30 mouse cellular contexts compared by ENCODE assay signal in genomic region chr3:119195613-119196012, GRCm38 (mm10).
DNase-seq lines count a peak whose midpoint lies in the region; ATAC-seq and TF ChIP-seq lines count a peak whose summit lies in the region.
"Had no signal": no experiment of that assay in that cellular context is flagged by ENCODE, and none has a peak within 500 bp of the region (broad histone marks: within the 10 kb centered on the region; RNA-seq: fewer than 3 reads in every experiment).

No protein-coding gene starts in this region.

- H3K4me2 ChIP-seq in heart, postnatal 0 days (ENCODE audit: low read depth, low read length): no peak overlapping the region
- H3K4me2 ChIP-seq in stomach, embryonic 14.5 days (replicated peaks; ENCODE audit: low read depth, low read length): no peak overlapping the region
- H3K4me2 ChIP-seq in stomach, postnatal 0 days (replicated peaks; ENCODE audit: low read depth): no peak overlapping the region
- H3K4me2 ChIP-seq: embryonic facial prominence, embryonic 13.5 days; heart, embryonic 15.5 days; hindbrain, embryonic 13.5 days; limb, embryonic 15.5 days; liver, embryonic 13.5 days; neural tube, embryonic 15.5 days had no signal

- 36% methylated on average over 4 of the region's 4 CpGs for WGBS in heart, postnatal 0 days
- WGBS in stomach, embryonic 14.5 days: 62% methylated on average over 4 of the region's 4 CpGs
- WGBS in stomach, postnatal 0 days: 60% methylated on average over 4 of the region's 4 CpGs

- no peak overlapping the region for H3K9ac ChIP-seq in heart, postnatal 0 days (replicated peaks; ENCODE audit: low read depth, low read length)
- no peak overlapping the region for H3K9ac ChIP-seq in stomach, embryonic 14.5 days (replicated peaks; ENCODE audit: low read depth, low read length)
- H3K9ac ChIP-seq in stomach, postnatal 0 days (ENCODE audit: low read length): no peak overlapping the region
- H3K9ac ChIP-seq: embryonic facial prominence, embryonic 13.5 days; forebrain, postnatal 0 days; heart, embryonic 15.5 days; hindbrain, embryonic 13.5 days; limb, embryonic 15.5 days; liver, embryonic 13.5 days; neural tube, embryonic 15.5 days had no signal

- no peak overlapping the region for H3K27ac ChIP-seq in heart, postnatal 0 days (ENCODE audit: low read depth)
- no peak overlapping the region for H3K27ac ChIP-seq in stomach, embryonic 14.5 days (ENCODE audit: low read length)
- no peak overlapping the region for H3K27ac ChIP-seq in stomach, postnatal 0 days (replicated peaks)
- H3K27ac ChIP-seq: embryonic facial prominence, embryonic 13.5 days; forebrain, embryonic 10.5 days; heart, embryonic 15.5 days; hindbrain, embryonic 13.5 days; limb, embryonic 10.5 days; limb, embryonic 15.5 days; liver, embryonic 13.5 days; neural tube, embryonic 15.5 days had no signal

- no peaks in the 10 kb centered on the region for H3K36me3 ChIP-seq in heart, postnatal 0 days (replicated peaks; ENCODE audit: control insufficient read depth, insufficient read depth, low read length)
- H3K36me3 ChIP-seq in stomach, embryonic 14.5 days (ENCODE audit: control insufficient read depth, insufficient read depth, low read length): no peaks in the 10 kb centered on the region
- no peaks in the 10 kb centered on the region for H3K36me3 ChIP-seq in stomach, postnatal 0 days (ENCODE audit: control insufficient read depth, insufficient read depth, low read length)
- H3K36me3 ChIP-seq: embryonic facial prominence, embryonic 13.5 days; forebrain, embryonic 10.5 days; heart, embryonic 15.5 days; hindbrain, embryonic 13.5 days; limb, embryonic 10.5 days; limb, embryonic 15.5 days; liver, embryonic 13.5 days; neural tube, embryonic 15.5 days had no signal

- no peaks in the 10 kb centered on the region for H3K27me3 ChIP-seq in heart, postnatal 0 days (ENCODE audit: control insufficient read depth, insufficient read depth, low read length)
- H3K27me3 ChIP-seq in stomach, embryonic 14.5 days (ENCODE audit: control insufficient read depth, insufficient read depth, low read length): no peaks in the 10 kb centered on the region
- no peaks in the 10 kb centered on the region for H3K27me3 ChIP-seq in stomach, postnatal 0 days (ENCODE audit: control insufficient read depth, insufficient read depth, low read length)
- H3K27me3 ChIP-seq: CH12.LX; embryonic facial prominence, embryonic 13.5 days; heart, embryonic 15.5 days; hindbrain, embryonic 13.5 days; limb, embryonic 15.5 days; liver, embryonic 13.5 days; megakaryocyte, embryonic 14.5 days; neural tube, embryonic 15.5 days had no signal

- TF ChIP-seq EP300 in heart, postnatal 0 days (IDR thresholded peaks at IDR 0.05; ENCODE audit: low read depth): no peak
- TF ChIP-seq EP300 in stomach, postnatal 0 days (optimal IDR thresholded peaks at IDR 0.05): no peak

- H3K4me1 ChIP-seq in heart, postnatal 0 days (ENCODE audit: control insufficient read depth, insufficient read depth): no peaks in the 10 kb centered on the region
- no peaks in the 10 kb centered on the region for H3K4me1 ChIP-seq in stomach, embryonic 14.5 days (ENCODE audit: control insufficient read depth, insufficient read depth, low read length)
- no peaks in the 10 kb centered on the region for H3K4me1 ChIP-seq in stomach, postnatal 0 days (replicated peaks; ENCODE audit: control insufficient read depth, insufficient read depth)
- H3K4me1 ChIP-seq: embryonic facial prominence, embryonic 13.5 days; heart, embryonic 15.5 days; hindbrain, embryonic 13.5 days; limb, embryonic 10.5 days; limb, embryonic 15.5 days; liver, embryonic 13.5 days; megakaryocyte, embryonic 14.5 days; neural tube, embryonic 15.5 days had no signal

- no peak overlapping the region for H3K4me3 ChIP-seq in heart, postnatal 0 days (ENCODE audit: low read depth, low read length)
- H3K4me3 ChIP-seq in stomach, embryonic 14.5 days (ENCODE audit: low read depth, low read length): no peak overlapping the region
- H3K4me3 ChIP-seq in stomach, postnatal 0 days (ENCODE audit: low read depth, low read length): no peak overlapping the region
- H3K4me3 ChIP-seq: embryonic facial prominence, embryonic 13.5 days; forebrain, embryonic 10.5 days; heart, embryonic 15.5 days; hindbrain, embryonic 13.5 days; limb, embryonic 10.5 days; limb, embryonic 15.5 days; liver, embryonic 13.5 days; megakaryocyte, embryonic 14.5 days; neural tube, embryonic 15.5 days had no signal

- intact Hi-C loops in heart, postnatal 36 days (cut with DNase I): no loop called here

- no peaks in the 10 kb centered on the region for H3K9me3 ChIP-seq in heart, postnatal 0 days (replicated peaks; ENCODE audit: control insufficient read depth, low read length)
- H3K9me3 ChIP-seq in stomach, embryonic 14.5 days (ENCODE audit: control insufficient read depth, low read depth, low read length): no peaks in the 10 kb centered on the region
- no peaks in the 10 kb centered on the region for H3K9me3 ChIP-seq in stomach, postnatal 0 days (ENCODE audit: control insufficient read depth, low read length)
- H3K9me3 ChIP-seq: embryonic facial prominence, embryonic 13.5 days; forebrain, embryonic 10.5 days; heart, embryonic 15.5 days; hindbrain, embryonic 13.5 days; limb, embryonic 10.5 days; limb, embryonic 15.5 days; liver, embryonic 13.5 days; neural tube, embryonic 15.5 days had no signal

- peak; percentile 9 to 70 for DNase-seq in adrenal gland, adult (ENCODE audit: inconsistent age in 2 of 2, low spot score in 1 of 2)
- DNase-seq in adrenal gland, adult 18-20 months (ENCODE audit: low spot score in 2 of 2): no peak
- DNase-seq in heart, postnatal 0 days (ENCODE audit: low spot score): peak; percentile 6
- no peak for DNase-seq in heart, postnatal 36 days
- DNase-seq in stomach, postnatal 0 days (ENCODE audit: low spot score): no peak
- DNase-seq in frontal cortex, postnatal 10 days (ENCODE audit: low spot score in 2 of 2): no peak
- DNase-seq in kidney, adult 11 months: no peak
- DNase-seq: cerebellum, adult 18-20 months; forebrain, postnatal 0 days; gastrocnemius, postnatal 10 days; heart, postnatal 4 days; kidney, adult 9 months; kidney, postnatal 10 days; liver, embryonic 13.5 days; lung, adult 18-20 months; lung, postnatal 4 days; thymus, adult 2 months; thymus, postnatal 36 days had no signal

- no peak for ATAC-seq in heart, postnatal 0 days (ENCODE audit: insufficient read depth, low read depth)
- peak; percentile 42; the same call in 1 of the 2 replicates for ATAC-seq in stomach, embryonic 14.5 days (ENCODE audit: insufficient number of reproducible peaks, insufficient read depth, low FRiP score, low read depth)
- ATAC-seq in stomach, postnatal 0 days (ENCODE audit: low FRiP score, low TSS enrichment): no peak
- ATAC-seq: forebrain, postnatal 0 days; intestine, embryonic 16.5 days; lung, postnatal 0 days had no signal

- no peak for TF ChIP-seq CTCF in heart, postnatal 0 days (IDR thresholded peaks at IDR 0.05; ENCODE audit: low read depth)
- no peak for TF ChIP-seq CTCF in stomach, postnatal 0 days (IDR thresholded peaks at IDR 0.05; ENCODE audit: low read depth)

Comparison
In these comparisons a context has a peak if more than half of its experiments do, and no peak if none do; other contexts are left out.
1. DNase-seq: peak in adrenal gland, adult (2 of 2) and heart, postnatal 0 days (single experiment); none in adrenal gland, adult 18-20 months (0 of 2), heart, postnatal 36 days (0 of 2), stomach, postnatal 0 days (single experiment), frontal cortex, postnatal 10 days (0 of 2) and kidney, adult 11 months (single experiment).